Mouse (Mus musculus) bone marrow macrophage, adult 2 months (primary cell): Measurements from ENCODE around the gene Ddx42.

Source experiments
- CTCF ChIP-seq: IDR thresholded peaks from 2 replicates; pipeline ENCODE4 v1.5.1; 2012; ENCODE audit warnings: low read depth, mild to moderate bottlenecking, low read length, moderate library complexity
- POLR2A ChIP-seq: IDR thresholded peaks from 2 replicates; pipeline ENCODE4 v1.6.1; 2012; ENCODE audit warnings: mild to moderate bottlenecking, low read depth, low read length, borderline replicate concordance

DNA sequence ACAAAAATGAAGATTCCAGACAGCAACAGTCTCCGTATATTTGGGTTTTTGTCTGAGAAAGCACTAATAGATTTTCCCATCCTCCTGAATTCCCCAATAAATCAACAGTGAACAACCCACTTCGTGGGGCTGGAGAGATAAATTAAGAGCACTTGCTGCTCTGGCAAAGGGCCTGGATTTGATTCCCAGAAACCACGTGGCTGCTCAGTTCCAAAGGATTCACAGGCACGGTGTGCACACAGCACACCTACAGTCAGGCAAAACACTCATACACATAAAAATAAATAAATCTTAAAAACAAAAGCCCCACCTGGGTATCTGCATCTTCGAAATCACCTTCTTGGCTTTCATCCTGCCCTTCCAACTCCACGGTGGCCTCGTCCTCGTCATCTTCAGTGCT is 4.0 kb upstream of the Ddx42 start:
- TF ChIP-seq CTCF, result no peak
- no peak for TF ChIP-seq POLR2A
